Mouse (Mus musculus): ENCODE data around the gene Pdlim7. TPM values are rescaled to one million over a fixed set of nuclear protein-coding genes. Genes with fewer than 3 reads are reported as not detected.

Gene Pdlim7
- polyA plus RNA-seq, 1 experiment, result 84.4 TPM

DNA sequence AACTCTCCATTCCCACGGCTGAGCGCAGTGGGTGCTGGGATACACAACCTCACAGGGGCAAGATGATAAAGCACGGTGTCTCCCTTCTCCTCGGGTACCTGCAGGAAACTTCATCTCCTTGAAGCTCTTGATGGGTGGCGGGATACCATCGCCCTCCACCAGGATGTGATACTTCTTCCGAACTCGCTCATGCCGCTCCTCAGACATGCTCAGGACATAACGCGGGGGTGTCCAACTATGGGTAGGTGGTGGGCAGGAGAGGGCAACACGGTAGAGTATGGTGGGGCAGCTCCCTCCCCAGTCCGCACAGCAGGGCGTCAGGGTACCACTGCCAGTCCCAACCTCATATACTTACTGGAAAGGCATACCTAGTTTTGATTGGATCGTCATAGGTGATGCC, 21.7 kb upstream of the Pdlim7 start:
- Histone ChIP-seq H3K9ac (ENCODE audit: low read depth, poor library complexity, severe bottlenecking) (no peak overlapping the region), H3K4me3 (ENCODE audit: low read depth, low read length) (peak overlapping the region; percentile 83; the same call in 1 of the 2 replicates), H3K4me1 (ENCODE audit: control insufficient read depth, insufficient read depth, low read length) (no peaks in the 10 kb centered on the region), H3K9me3 (replicated peaks; ENCODE audit: control insufficient read depth, insufficient read depth, low read length, poor library complexity, severe bottlenecking) (no peaks in the 10 kb centered on the region), H3K27me3 (ENCODE audit: control insufficient read depth, insufficient read depth, low read length, poor library complexity, severe bottlenecking) (no peaks in the 10 kb centered on the region), H3K36me3 (ENCODE audit: control insufficient read depth, insufficient read depth, low read length, poor library complexity, severe bottlenecking) (peaks cover 30% of the 10 kb centered on the region), H3K27ac (ENCODE audit: insufficient read depth, low read length) (no peak overlapping the region)
- no peak for TF ChIP-seq POLR2A (IDR thresholded peaks at IDR 0.05; ENCODE audit: insufficient read depth, low read length)
- TF ChIP-seq EP300 (IDR thresholded peaks at IDR 0.05; ENCODE audit: insufficient read depth, low read depth, low read length), result no peak
- no peak for TF ChIP-seq CTCF (IDR thresholded peaks at IDR 0.05; ENCODE audit: low read depth, low read length)

DNA sequence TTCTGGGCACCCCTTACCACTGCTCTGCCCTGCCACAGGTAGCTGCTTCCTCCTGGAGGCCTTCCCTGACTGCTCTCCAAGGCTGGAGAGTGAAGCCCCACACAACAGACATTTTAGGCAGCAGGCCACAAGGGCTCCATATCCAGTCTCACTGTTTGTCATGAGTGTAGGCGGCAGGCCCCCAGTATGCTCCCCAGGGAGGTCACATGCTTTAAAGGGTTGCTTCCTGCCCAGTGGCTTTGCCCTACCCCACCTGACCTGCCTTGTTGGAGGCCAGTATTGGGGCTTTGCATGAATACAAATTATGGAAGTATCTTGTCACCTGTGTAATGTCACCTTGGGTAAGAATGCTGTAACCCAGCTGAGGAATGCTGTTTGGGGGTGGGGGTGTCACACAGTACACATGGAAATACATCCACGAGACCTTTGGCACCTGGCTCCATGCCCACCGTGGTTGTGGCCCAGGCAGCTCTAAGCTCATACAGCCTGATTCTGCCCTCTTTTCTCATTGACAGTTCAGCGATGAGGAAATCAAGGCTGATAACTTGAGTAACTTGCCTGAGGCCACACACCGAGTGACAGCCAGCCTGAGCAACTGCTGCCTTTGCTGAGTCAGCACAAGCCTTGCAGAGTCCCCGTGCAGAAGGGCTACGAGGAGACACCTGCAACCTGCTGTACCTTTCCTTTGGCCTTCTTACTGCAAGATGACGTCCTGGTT, 15.9 kb upstream of the Pdlim7 start, which contains the start of gene Dok3:
Gene Dok3 (minus strand): TSS at position 99 of the 718 bp plus-strand sequence.
- no peak for TF ChIP-seq EP300 (IDR thresholded peaks at IDR 0.05; ENCODE audit: insufficient read depth, low read depth, low read length)
- TF ChIP-seq POLR2A (IDR thresholded peaks at IDR 0.05; ENCODE audit: insufficient read depth, low read length), result no peak
- no peak for TF ChIP-seq CTCF (IDR thresholded peaks at IDR 0.05; ENCODE audit: low read depth, low read length)
- Histone ChIP-seq H3K27me3 (ENCODE audit: control insufficient read depth, insufficient read depth, low read length, poor library complexity, severe bottlenecking) (no peaks in the 10 kb centered on the region), H3K9me3 (replicated peaks; ENCODE audit: control insufficient read depth, insufficient read depth, low read length, poor library complexity, severe bottlenecking) (no peaks in the 10 kb centered on the region), H3K9ac (ENCODE audit: low read depth, poor library complexity, severe bottlenecking) (no peak within 1 kb of the TSS), H3K36me3 (ENCODE audit: control insufficient read depth, insufficient read depth, low read length, poor library complexity, severe bottlenecking) (peaks cover 27% of the 10 kb centered on the region), H3K4me1 (ENCODE audit: control insufficient read depth, insufficient read depth, low read length) (no peaks in the 10 kb centered on the region), H3K4me3 (ENCODE audit: low read depth, low read length) (no peak within 1 kb of the TSS), H3K27ac (ENCODE audit: insufficient read depth, low read length) (no peak within 1 kb of the TSS)

DNA sequence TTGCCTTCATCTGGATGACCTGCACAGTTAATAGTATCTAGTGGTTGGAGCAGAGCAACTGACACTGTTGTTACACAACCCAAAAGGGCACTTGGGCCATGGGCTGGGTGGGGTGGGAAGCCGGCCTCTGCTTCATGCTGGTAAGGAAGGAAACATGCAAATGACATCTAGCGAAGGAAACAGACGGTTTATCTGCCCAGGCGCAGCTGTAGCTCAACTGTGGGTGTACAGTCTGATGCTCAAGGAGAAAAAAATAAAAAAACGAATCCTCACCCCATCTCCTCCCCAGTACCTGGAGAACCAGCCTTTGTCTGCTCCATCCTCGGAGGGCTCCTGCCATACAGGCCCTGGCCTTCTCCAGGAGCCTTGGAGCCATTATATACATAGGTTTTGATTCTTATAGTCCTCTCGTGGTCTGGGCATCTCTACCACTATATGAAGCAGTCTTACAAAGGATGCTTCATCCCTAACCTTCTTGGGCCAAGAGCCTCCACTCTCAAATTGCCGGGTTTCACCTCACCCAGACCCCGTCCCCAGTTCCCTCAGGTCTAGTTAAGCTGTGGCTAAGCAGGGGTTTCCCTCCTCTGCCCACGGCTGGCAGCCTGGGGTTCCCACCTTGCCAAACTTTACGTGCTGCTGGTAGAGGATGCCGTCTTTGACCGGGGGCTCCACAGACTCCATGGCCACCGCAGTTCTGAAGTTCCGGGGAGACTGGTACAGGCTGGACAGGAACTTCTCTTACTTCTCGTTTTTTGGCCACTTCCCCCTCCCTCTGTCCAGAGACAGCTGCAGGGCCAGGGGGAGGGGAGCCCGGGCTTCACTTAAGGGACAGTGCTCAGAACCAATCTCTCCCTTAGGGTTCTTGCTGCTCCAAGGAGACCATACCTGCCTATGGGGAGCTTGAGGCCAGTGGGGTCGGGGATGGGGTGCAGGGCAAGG, 14.6 kb upstream of the Pdlim7 start:
- H3K27ac ChIP-seq (ENCODE audit: insufficient read depth, low read length), result no peak overlapping the region
- H3K9me3 ChIP-seq (replicated peaks; ENCODE audit: control insufficient read depth, insufficient read depth, low read length, poor library complexity, severe bottlenecking), result no peaks in the 10 kb centered on the region
- H3K36me3 ChIP-seq (ENCODE audit: control insufficient read depth, insufficient read depth, low read length, poor library complexity, severe bottlenecking), result peaks cover 20% of the 10 kb centered on the region
- no peak overlapping the region for H3K4me3 ChIP-seq (ENCODE audit: low read depth, low read length)
- TF ChIP-seq EP300 (IDR thresholded peaks at IDR 0.05; ENCODE audit: insufficient read depth, low read depth, low read length) (no peak), CTCF (IDR thresholded peaks at IDR 0.05; ENCODE audit: low read depth, low read length) (no peak), POLR2A (IDR thresholded peaks at IDR 0.05; ENCODE audit: insufficient read depth, low read length) (no peak)
- no peaks in the 10 kb centered on the region for H3K27me3 ChIP-seq (ENCODE audit: control insufficient read depth, insufficient read depth, low read length, poor library complexity, severe bottlenecking)
- no peak overlapping the region for H3K9ac ChIP-seq (ENCODE audit: low read depth, poor library complexity, severe bottlenecking)
- no peaks in the 10 kb centered on the region for H3K4me1 ChIP-seq (ENCODE audit: control insufficient read depth, insufficient read depth, low read length)

DNA sequence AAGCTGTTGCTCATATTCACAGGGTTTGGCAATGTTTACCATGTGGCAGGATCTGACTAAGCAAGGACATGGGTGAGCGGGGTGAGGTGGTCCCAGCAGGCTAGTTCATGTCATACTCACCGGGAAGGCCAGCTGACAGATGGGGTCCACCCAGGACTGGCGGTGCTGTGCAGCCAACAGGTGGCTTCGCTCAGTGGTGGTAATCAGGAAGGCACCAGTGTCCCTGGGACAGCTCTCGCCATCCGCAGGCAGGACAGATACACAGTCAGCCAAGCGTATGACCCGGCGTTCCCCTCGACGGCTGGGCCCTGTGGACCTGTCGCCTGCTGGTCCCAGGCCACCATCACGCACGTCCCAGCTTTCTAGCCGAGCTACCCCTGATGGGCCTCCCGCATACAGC, 13.7 kb upstream of the Pdlim7 start:
- TF ChIP-seq CTCF (IDR thresholded peaks at IDR 0.05; ENCODE audit: low read depth, low read length), result no peak
- no peak for TF ChIP-seq POLR2A (IDR thresholded peaks at IDR 0.05; ENCODE audit: insufficient read depth, low read length)
- no peak for TF ChIP-seq EP300 (IDR thresholded peaks at IDR 0.05; ENCODE audit: insufficient read depth, low read depth, low read length)
- Histone ChIP-seq H3K9ac (ENCODE audit: low read depth, poor library complexity, severe bottlenecking) (no peak overlapping the region), H3K27me3 (ENCODE audit: control insufficient read depth, insufficient read depth, low read length, poor library complexity, severe bottlenecking) (no peaks in the 10 kb centered on the region), H3K9me3 (replicated peaks; ENCODE audit: control insufficient read depth, insufficient read depth, low read length, poor library complexity, severe bottlenecking) (no peaks in the 10 kb centered on the region), H3K4me1 (ENCODE audit: control insufficient read depth, insufficient read depth, low read length) (no peaks in the 10 kb centered on the region), H3K4me3 (ENCODE audit: low read depth, low read length) (no peak overlapping the region), H3K36me3 (ENCODE audit: control insufficient read depth, insufficient read depth, low read length, poor library complexity, severe bottlenecking) (peaks cover 15% of the 10 kb centered on the region), H3K27ac (ENCODE audit: insufficient read depth, low read length) (no peak overlapping the region)

DNA sequence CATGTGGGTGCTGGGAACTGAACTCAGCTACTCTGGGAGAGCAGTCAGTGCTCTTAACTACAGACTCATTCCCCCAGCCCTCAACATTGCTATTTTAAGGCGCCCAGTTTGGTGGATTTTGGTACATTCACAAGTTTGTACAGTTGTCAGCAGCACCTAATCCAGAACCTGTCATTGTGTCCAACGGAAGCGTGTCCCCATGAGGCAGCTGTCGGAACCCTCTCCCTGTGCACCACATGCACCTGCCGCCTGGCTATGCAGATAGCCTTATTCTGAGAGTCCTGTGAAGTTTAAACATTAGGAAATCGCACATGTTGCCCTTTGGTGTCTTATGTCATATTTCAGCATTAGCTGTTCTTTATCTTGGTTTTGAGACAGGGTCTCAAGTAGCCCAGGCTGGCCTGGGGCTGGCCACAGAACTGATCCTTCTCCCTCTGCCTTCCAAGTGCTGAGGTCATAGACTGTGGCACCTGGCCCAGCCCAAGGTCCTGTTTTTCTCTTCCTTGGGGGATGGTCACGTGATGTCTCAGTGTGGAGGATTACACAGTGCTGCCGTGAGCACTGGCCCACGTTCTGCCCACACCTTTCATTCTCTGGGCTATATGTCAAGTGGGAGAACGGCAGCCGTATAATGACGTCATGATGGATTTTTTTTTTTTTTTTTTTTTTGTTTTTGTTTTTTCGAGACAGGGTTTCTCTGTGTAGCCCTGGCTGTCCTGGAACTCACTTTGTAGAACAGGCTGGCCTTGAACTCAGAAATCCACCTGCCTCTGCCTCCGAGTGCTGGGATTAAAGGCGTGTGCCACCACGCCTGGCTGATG, 12.5 kb upstream of the Pdlim7 start:
- no peak overlapping the region for H3K4me3 ChIP-seq (ENCODE audit: low read depth, low read length)
- H3K27ac ChIP-seq (ENCODE audit: insufficient read depth, low read length), result no peak overlapping the region
- no peaks in the 10 kb centered on the region for H3K27me3 ChIP-seq (ENCODE audit: control insufficient read depth, insufficient read depth, low read length, poor library complexity, severe bottlenecking)
- TF ChIP-seq EP300 (IDR thresholded peaks at IDR 0.05; ENCODE audit: insufficient read depth, low read depth, low read length) (no peak), POLR2A (IDR thresholded peaks at IDR 0.05; ENCODE audit: insufficient read depth, low read length) (no peak), CTCF (IDR thresholded peaks at IDR 0.05; ENCODE audit: low read depth, low read length) (no peak)
- H3K9ac ChIP-seq (ENCODE audit: low read depth, poor library complexity, severe bottlenecking), result no peak overlapping the region
- H3K9me3 ChIP-seq (replicated peaks; ENCODE audit: control insufficient read depth, insufficient read depth, low read length, poor library complexity, severe bottlenecking), result no peaks in the 10 kb centered on the region
- peaks cover 9% of the 10 kb centered on the region for H3K36me3 ChIP-seq (ENCODE audit: control insufficient read depth, insufficient read depth, low read length, poor library complexity, severe bottlenecking)
- no peaks in the 10 kb centered on the region for H3K4me1 ChIP-seq (ENCODE audit: control insufficient read depth, insufficient read depth, low read length)
